Comparison of ENCODE assay signal across 8 mouse cellular contexts in the genomic region with DNA sequence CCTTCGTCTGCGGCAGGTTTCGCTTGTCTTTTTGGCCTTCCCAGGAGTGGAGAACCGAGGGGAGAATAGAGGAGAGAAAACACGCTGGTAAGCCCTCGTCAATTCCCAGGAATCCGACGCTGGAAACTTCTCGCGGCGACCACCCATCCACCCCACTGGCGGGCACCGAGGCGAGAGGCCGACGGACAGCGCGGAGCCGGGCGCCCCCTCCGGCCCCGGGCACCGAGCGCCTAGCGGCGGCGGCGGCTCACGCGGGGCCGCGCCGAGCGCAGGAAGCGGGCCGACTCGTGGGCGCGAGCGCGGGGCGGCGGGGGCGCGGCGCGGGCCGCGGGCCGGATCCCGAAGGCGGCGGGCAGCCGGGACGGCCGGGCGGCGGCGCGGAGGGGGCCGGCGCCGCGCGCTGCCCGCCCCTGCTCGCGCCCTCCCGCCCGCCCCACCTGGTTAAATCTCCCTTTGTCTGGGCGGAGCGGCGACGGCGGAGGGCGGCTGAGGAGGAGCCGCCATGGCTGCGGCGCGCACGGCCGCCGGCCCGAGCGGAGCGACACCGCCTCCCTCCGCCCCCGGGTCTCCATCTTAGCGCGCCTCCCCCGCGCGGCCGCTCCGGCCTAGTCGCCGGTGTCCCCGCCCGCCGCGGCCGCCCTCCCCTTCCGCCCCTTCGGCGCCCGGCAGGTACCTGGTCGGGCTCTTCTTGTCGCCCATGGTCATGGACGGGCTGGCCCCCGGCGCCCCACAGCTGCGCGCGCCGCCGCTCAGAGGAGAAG. TPM values are rescaled to one million over a fixed set of nuclear protein-coding genes. Genes with fewer than 3 reads are reported as not detected.
DNase-seq lines count a peak whose midpoint lies in the region; ATAC-seq and TF ChIP-seq lines count a peak whose summit lies in the region.

No protein-coding gene starts in this region.

- peaks cover 2% of the 10 kb centered on the region; the same call in 1 of the 2 replicates for H3K27me3 ChIP-seq in heart, embryonic 11.5 days (ENCODE audit: control insufficient read depth, insufficient read depth, low read length)
- H3K27me3 ChIP-seq in kidney, embryonic 15.5 days = peaks cover 15% of the 10 kb centered on the region; the same call in 1 of the 2 replicates
- no peaks in the 10 kb centered on the region for H3K27me3 ChIP-seq in liver, embryonic 11.5 days (replicated peaks; ENCODE audit: control insufficient read depth, insufficient read depth, low read length)

- DNase-seq in B cell, adult 2 months = peak; percentile 65 to 71
- peak; percentile 84 for DNase-seq in brain, adult 2 months (ENCODE audit: low read depth, low spot score)
- peak; percentile 78 for DNase-seq in liver, embryonic 11.5 days (ENCODE audit: low spot score)
- peak; percentile 75 for DNase-seq in naive thymus-derived CD4-positive, alpha-beta T cell, adult 2 months (ENCODE audit: low read depth)
- DNase-seq in spleen, postnatal 4 days (ENCODE audit: low spot score in 2 of 2) = peak; percentile 70 to 87

- WGBS in heart, embryonic 11.5 days (ENCODE audit: insufficient replicate concordance) = under 1% methylated on average over 66 of the region's 117 CpGs
- under 1% methylated on average over 87 of the region's 117 CpGs for WGBS in kidney, embryonic 15.5 days
- WGBS in liver, embryonic 11.5 days = under 1% methylated on average over 94 of the region's 117 CpGs

- no peaks in the 10 kb centered on the region for H3K36me3 ChIP-seq in heart, embryonic 11.5 days (ENCODE audit: control insufficient read depth, insufficient read depth, low read length)
- H3K36me3 ChIP-seq in kidney, embryonic 15.5 days = no peaks in the 10 kb centered on the region
- no peaks in the 10 kb centered on the region for H3K36me3 ChIP-seq in liver, embryonic 11.5 days (ENCODE audit: control insufficient read depth, insufficient read depth, low read length)

- H3K9me3 ChIP-seq in heart, embryonic 11.5 days (replicated peaks; ENCODE audit: control insufficient read depth, low read length) = no peaks in the 10 kb centered on the region
- H3K9me3 ChIP-seq in kidney, embryonic 15.5 days (replicated peaks) = no peaks in the 10 kb centered on the region
- no peaks in the 10 kb centered on the region for H3K9me3 ChIP-seq in liver, embryonic 11.5 days (ENCODE audit: control insufficient read depth, low read length)

- H3K9ac ChIP-seq in heart, embryonic 11.5 days (ENCODE audit: low read depth, low read length) = peak overlapping the region; percentile 90
- H3K9ac ChIP-seq in kidney, embryonic 15.5 days = peak overlapping the region; percentile 87
- H3K9ac ChIP-seq in liver, embryonic 11.5 days (ENCODE audit: low read depth, low read length) = peak overlapping the region; percentile 87

- peak overlapping the region; percentile 20 for H3K27ac ChIP-seq in embryonic fibroblast, embryonic 13.5 days (ENCODE audit: insufficient read depth, low read length)
- peak overlapping the region; percentile 95 for H3K27ac ChIP-seq in heart, embryonic 11.5 days (ENCODE audit: low read depth, low read length)
- H3K27ac ChIP-seq in kidney, embryonic 15.5 days = peak overlapping the region; percentile 97
- peak overlapping the region; percentile 93 for H3K27ac ChIP-seq in liver, embryonic 11.5 days (ENCODE audit: low read depth, low read length)

- no peaks in the 10 kb centered on the region for H3K4me1 ChIP-seq in embryonic fibroblast, embryonic 13.5 days (ENCODE audit: control insufficient read depth, insufficient read depth, low read length)
- H3K4me1 ChIP-seq in heart, embryonic 11.5 days (ENCODE audit: control insufficient read depth, insufficient read depth, low read length) = peaks cover 13% of the 10 kb centered on the region
- H3K4me1 ChIP-seq in kidney, embryonic 15.5 days = peaks cover 28% of the 10 kb centered on the region
- H3K4me1 ChIP-seq in liver, embryonic 11.5 days (replicated peaks; ENCODE audit: control insufficient read depth, insufficient read depth, low read length) = peaks cover 20% of the 10 kb centered on the region

- peak; percentile 45; the same call in 1 of the 2 replicates for TF ChIP-seq POLR2A in embryonic fibroblast, embryonic 13.5 days (IDR thresholded peaks at IDR 0.05; ENCODE audit: low read depth, low read length)

- H3K4me2 ChIP-seq in heart, embryonic 11.5 days = peak overlapping the region; percentile 90
- H3K4me2 ChIP-seq in kidney, embryonic 15.5 days = peak overlapping the region; percentile 61
- peak overlapping the region; percentile 64 for H3K4me2 ChIP-seq in liver, embryonic 11.5 days

- peak; percentile 68 for ATAC-seq in heart, embryonic 11.5 days (replicated peaks; ENCODE audit: insufficient number of reproducible peaks, low FRiP score, low TSS enrichment)
- ATAC-seq in kidney, embryonic 15.5 days (replicated peaks; ENCODE audit: low FRiP score) = peak; percentile 84
- ATAC-seq in liver, embryonic 11.5 days (replicated peaks; ENCODE audit: low FRiP score) = peak; percentile 69

- peak overlapping the region; percentile 94 for H3K4me3 ChIP-seq in embryonic fibroblast, embryonic 13.5 days (ENCODE audit: insufficient read depth, low read length)
- peak overlapping the region; percentile 77 for H3K4me3 ChIP-seq in heart, embryonic 11.5 days (ENCODE audit: low read depth, low read length)
- peak overlapping the region; percentile 78 for H3K4me3 ChIP-seq in kidney, embryonic 15.5 days (replicated peaks)
- peak overlapping the region; percentile 80 for H3K4me3 ChIP-seq in liver, embryonic 11.5 days (ENCODE audit: low read depth, low read length)

- no peak for TF ChIP-seq CTCF in embryonic fibroblast, embryonic 13.5 days (IDR thresholded peaks at IDR 0.05; ENCODE audit: borderline replicate concordance, insufficient read depth, low read length)

RNA-seq across cellular contexts. Expression of a gene that starts 0.5 kb away (rescaled TPM):
- polyA plus RNA-seq in embryonic fibroblast, embryonic 13.5 days (2011; ENCODE audit: insufficient read length, low read depth, missing spikeins) = 31.7 and 51.8 TPM in 2 replicates
- 8.8 and 11.1 TPM in 2 replicates for polyA plus RNA-seq in heart, embryonic 11.5 days (2014; fragmentation: Nextera tagmentation; extraction: Ambion mirVana)
- 20.3 and 21.3 TPM in 2 replicates for polyA plus RNA-seq in kidney, embryonic 15.5 days (2015; fragmentation: Nextera tagmentation; extraction: Ambion mirVana)
- polyA plus RNA-seq in liver, embryonic 11.5 days (2014; fragmentation: Nextera tagmentation; extraction: Ambion mirVana) = 8.7 and 11.2 TPM in 2 replicates

Comparison
In these comparisons a context has a peak if more than half of its experiments do, and no peak if none do; other contexts are left out.
1. Peak in every context shown above with its lines: DNase-seq, ATAC-seq, H3K4me3 ChIP-seq and H3K27ac ChIP-seq.
2. H3K27ac ChIP-seq: peak in every context shown above with its lines; median percentile 97 in kidney, embryonic 15.5 days; 95 in heart, embryonic 11.5 days; 93 in liver, embryonic 11.5 days; 20 in embryonic fibroblast, embryonic 13.5 days.